Mouse (Mus musculus) forebrain, embryonic 13.5 days (tissue): Measurements from ENCODE around the gene Kptn. TPM values are rescaled to one million over a fixed set of nuclear protein-coding genes. Genes with fewer than 3 reads are reported as not detected.
A peak's percentile ranks its signal among the peaks of the same experiment; 100 is the strongest.

Experiments
- ATAC-seq: fragments of 200-750 bp; cut with Nextera tagmentation; 2 replicates; pipeline ENCODE4 v1.8.0; 2017
- H3K27ac ChIP-seq: fragments of 300-500 bp; sonication (generic); 2 replicates; pipeline ENCODE4 v1.5.1; 2015; ENCODE audit warnings: inconsistent platforms, mild to moderate bottlenecking, moderate library complexity
- H3K27me3 ChIP-seq: fragments of 300-500 bp; sonication (generic); 2 replicates; pipeline ENCODE4 v1.6.1; 2015; ENCODE audit warnings: mild to moderate bottlenecking, inconsistent platforms
- H3K36me3 ChIP-seq: fragments of 300-500 bp; sonication (generic); 2 replicates; pipeline ENCODE4 v1.6.1; 2015; ENCODE audit warnings: mild to moderate bottlenecking, inconsistent platforms; ENCODE audit not compliant: poor library complexity, severe bottlenecking
- H3K4me1 ChIP-seq: fragments of 300-500 bp; sonication (generic); 2 replicates; pipeline ENCODE4 v1.6.1; 2015; ENCODE audit warnings: inconsistent platforms
- H3K4me2 ChIP-seq: fragments of 300-500 bp; sonication (generic); 2 replicates; pipeline ENCODE4 v1.6.1; 2015; ENCODE audit warnings: inconsistent platforms, mild to moderate bottlenecking, moderate library complexity
- H3K4me3 ChIP-seq: fragments of 300-500 bp; sonication (generic); 2 replicates; pipeline ENCODE4 v1.5.1; 2015; ENCODE audit warnings: mild to moderate bottlenecking, inconsistent platforms
- H3K9ac ChIP-seq: fragments of 300-500 bp; sonication (generic); 2 replicates; pipeline ENCODE4 v1.6.1; 2015; ENCODE audit warnings: mild to moderate bottlenecking, inconsistent platforms
- H3K9me3 ChIP-seq: fragments of 300-500 bp; sonication (generic); replicated peaks from 2 replicates; pipeline ENCODE4 v1.6.1; 2016; ENCODE audit warnings: inconsistent platforms
- WGBS: fragments of 180-500 bp; shearing (Covaris S2); methylation state at CpG from one replicate; pipeline ENCODE4 v1.1.7; 2015; 5-methylcytosine and 5-hydroxymethylcytosine counted together
- polyA plus RNA-seq: library from polyadenylated mRNA; unstranded; fragments of >200 nt; fragmentation: Nextera tagmentation; extraction: Ambion mirVana; gene quantifications from 2 replicates; pipeline ENCODE4 v1.2.1, GENCODE M21; 2015

The Kptn gene
- polyA plus RNA-seq, 1 experiment from 2014 or later: 37.2 TPM

- Histone ChIP-seq H3K4me1 (peaks cover 29% of the 10 kb centered on the region), H3K9me3 (no peaks in the 10 kb centered on the region), H3K4me2 (no peak overlapping the region), H3K36me3 (peaks cover 36% of the 10 kb centered on the region), H3K27me3 (no peaks in the 10 kb centered on the region), H3K27ac (no peak overlapping the region), H3K9ac (no peak overlapping the region; the same call in 1 of the 2 replicates), H3K4me3 (no peak overlapping the region)
- WGBS: 83% methylated on average over 15 of the region's 15 CpGs
- ATAC-seq: no peak
These were observed 17.8 kb upstream of the Kptn start for GRCm38 (mm10) chr7:16101726-16102475.

GRCm38 (mm10) chr7:16102686-16103226 is 16.9 kb upstream of the Kptn start:
- 91% methylated on average over 5 of the region's 5 CpGs for WGBS
- Histone ChIP-seq H3K36me3 (peaks cover 42% of the 10 kb centered on the region), H3K9me3 (no peaks in the 10 kb centered on the region), H3K4me2 (no peak overlapping the region), H3K9ac (0 out of 2 replicates have a peak overlapping the region, but pooled peaks have one; percentile 12), H3K27me3 (no peaks in the 10 kb centered on the region), H3K4me3 (no peak overlapping the region), H3K27ac (no peak overlapping the region), H3K4me1 (peaks cover 29% of the 10 kb centered on the region)
- ATAC-seq: no peak

- Histone ChIP-seq H3K4me1 (peaks cover 29% of the 10 kb centered on the region), H3K9me3 (no peaks in the 10 kb centered on the region), H3K4me2 (no peak overlapping the region), H3K27ac (peak overlapping the region; percentile 37; the same call in 1 of the 2 replicates), H3K27me3 (no peaks in the 10 kb centered on the region), H3K4me3 (no peak overlapping the region), H3K36me3 (peaks cover 52% of the 10 kb centered on the region), H3K9ac (no peak overlapping the region; the same call in 1 of the 2 replicates)
- 0 out of 2 replicates have a peak, but pooled peaks have one; percentile 39 for ATAC-seq
- WGBS: 67% methylated on average over 6 of the region's 6 CpGs
These were observed 15.9 kb upstream of the Kptn start for GRCm38 (mm10) chr7:16103760-16104159.

GRCm38 (mm10) chr7:16104611-16105388 is 14.9 kb upstream of the Kptn start:
- ATAC-seq: no peak
- 0 out of 2 replicates have a peak overlapping the region, but pooled peaks have one; percentile 19 for H3K9ac ChIP-seq
- no peak overlapping the region for H3K4me2 ChIP-seq
- H3K9me3 ChIP-seq: no peaks in the 10 kb centered on the region
- H3K4me3 ChIP-seq: no peak overlapping the region
- H3K27ac ChIP-seq: no peak overlapping the region
- H3K36me3 ChIP-seq: peaks cover 63% of the 10 kb centered on the region
- H3K27me3 ChIP-seq: no peaks in the 10 kb centered on the region
- WGBS: 90% methylated on average over 7 of the region's 7 CpGs
- peaks cover 19% of the 10 kb centered on the region for H3K4me1 ChIP-seq

- H3K36me3 ChIP-seq: peaks cover 72% of the 10 kb centered on the region
These were observed 10.7 kb upstream of the Kptn start for GRCm38 (mm10) chr7:16108886-16109542.

GRCm38 (mm10) chr7:16110158-16110557 is 9.5 kb upstream of the Kptn start:
- Histone ChIP-seq H3K4me1 (no peaks in the 10 kb centered on the region), H3K4me3 (no peak overlapping the region), H3K9me3 (no peaks in the 10 kb centered on the region), H3K9ac (no peak overlapping the region), H3K27me3 (no peaks in the 10 kb centered on the region), H3K27ac (no peak overlapping the region), H3K4me2 (no peak overlapping the region), H3K36me3 (peaks cover 80% of the 10 kb centered on the region)
- no peak for ATAC-seq
- WGBS: 97% methylated on average over 8 of the region's 8 CpGs

More at GRCm38 (mm10) chr7:16108886-16109542, 10.7 kb upstream of the Kptn start:
- no peak overlapping the region for H3K4me2 ChIP-seq
- no peaks in the 10 kb centered on the region for H3K27me3 ChIP-seq
- H3K9me3 ChIP-seq: no peaks in the 10 kb centered on the region
- H3K27ac ChIP-seq: no peak overlapping the region
- no peak overlapping the region for H3K9ac ChIP-seq
- H3K4me3 ChIP-seq: no peak overlapping the region
- peaks cover under 1% of the 10 kb centered on the region; the same call in 1 of the 2 replicates for H3K4me1 ChIP-seq
- no peak for ATAC-seq
- 94% methylated on average over 9 of the region's 9 CpGs for WGBS

- H3K27ac ChIP-seq: no peak overlapping the region
- H3K4me1 ChIP-seq: no peaks in the 10 kb centered on the region
- peaks cover 93% of the 10 kb centered on the region for H3K36me3 ChIP-seq
- H3K9me3 ChIP-seq: no peaks in the 10 kb centered on the region
- no peak for ATAC-seq
- H3K4me3 ChIP-seq: no peak overlapping the region
- H3K27me3 ChIP-seq: no peaks in the 10 kb centered on the region
- no peak overlapping the region for H3K4me2 ChIP-seq
- no peak overlapping the region for H3K9ac ChIP-seq
- 89% methylated on average over 7 of the region's 7 CpGs for WGBS
These were observed 8.2 kb upstream of the Kptn start for GRCm38 (mm10) chr7:16111284-16112090.

- no peak for ATAC-seq
- Histone ChIP-seq H3K36me3 (peaks cover 63% of the 10 kb centered on the region), H3K4me1 (peaks cover 14% of the 10 kb centered on the region), H3K9me3 (no peaks in the 10 kb centered on the region), H3K4me2 (no peak overlapping the region), H3K9ac (no peak overlapping the region), H3K27ac (no peak overlapping the region), H3K4me3 (no peak overlapping the region), H3K27me3 (no peaks in the 10 kb centered on the region)
- WGBS: 95% methylated on average over 7 of the region's 7 CpGs
These were observed 3.3 kb upstream of the Kptn start for GRCm38 (mm10) chr7:16116418-16116817.

- Histone ChIP-seq H3K27me3 (no peaks in the 10 kb centered on the region), H3K4me3 (no peak overlapping the region), H3K9me3 (no peaks in the 10 kb centered on the region), H3K36me3 (peaks cover 56% of the 10 kb centered on the region), H3K4me1 (peaks cover 14% of the 10 kb centered on the region), H3K27ac (no peak overlapping the region), H3K4me2 (no peak overlapping the region), H3K9ac (no peak overlapping the region)
- 75% methylated on average over 3 of the region's 3 CpGs for WGBS
- no peak for ATAC-seq
These were observed 2.6 kb upstream of the Kptn start for GRCm38 (mm10) chr7:16117100-16117499.

GRCm38 (mm10) chr7:16120262-16120600 is 536 bp downstream of the Kptn start:
- Histone ChIP-seq H3K9ac (peak overlapping the region; percentile 81), H3K4me1 (peaks cover 14% of the 10 kb centered on the region), H3K27ac (no peak overlapping the region), H3K36me3 (peaks cover 35% of the 10 kb centered on the region), H3K4me3 (peak overlapping the region; percentile 75), H3K4me2 (peak overlapping the region; percentile 61), H3K9me3 (no peaks in the 10 kb centered on the region), H3K27me3 (no peaks in the 10 kb centered on the region)
- 52% methylated on average over 9 of the region's 9 CpGs for WGBS
- peak; percentile 60; the same call in 1 of the 2 replicates for ATAC-seq

GRCm38 (mm10) chr7:16125829-16126228 is 6.1 kb downstream of the Kptn start:
- Histone ChIP-seq H3K9me3 (no peaks in the 10 kb centered on the region), H3K27me3 (no peaks in the 10 kb centered on the region), H3K4me3 (no peak overlapping the region), H3K4me2 (no peak overlapping the region), H3K36me3 (peaks cover 19% of the 10 kb centered on the region), H3K27ac (no peak overlapping the region), H3K4me1 (peaks cover 25% of the 10 kb centered on the region), H3K9ac (no peak overlapping the region)
- WGBS: 83% methylated on average over 9 of the region's 9 CpGs
- ATAC-seq: no peak
